Mouse (Mus musculus): Measurements from ENCODE around the gene Gdpgp1.

Gene Gdpgp1

GRCm38 (mm10) chr7:80199851-80200587 lies 32.6 kb upstream of the Gdpgp1 start:
- in situ Hi-C loops (cut with MboI, MseI): no loop called here

GRCm38 (mm10) chr7:80200588-80200945 lies 32.1 kb upstream of the Gdpgp1 start:
- in situ Hi-C loops (cut with MboI, MseI): no loop called here

- in situ Hi-C loops (cut with MboI, MseI): no loop called here
Observed at GRCm38 (mm10) chr7:80200963-80201539, 31.6 kb upstream of the Gdpgp1 start.

- in situ Hi-C loops (cut with MboI, MseI): no loop called here
Observed at GRCm38 (mm10) chr7:80201888-80202540, 30.7 kb upstream of the Gdpgp1 start.

GRCm38 (mm10) chr7:80202961-80203360 lies 29.7 kb upstream of the Gdpgp1 start:
- in situ Hi-C loops (cut with MboI, MseI): no loop called here

- in situ Hi-C loops (cut with MboI, MseI): no loop called here
Observed at GRCm38 (mm10) chr7:80203638-80204096, 29.0 kb upstream of the Gdpgp1 start.

- in situ Hi-C loops (cut with MboI, MseI): no loop called here
Observed at GRCm38 (mm10) chr7:80204362-80204761, 28.3 kb upstream of the Gdpgp1 start.

- in situ Hi-C loops (cut with MboI, MseI): no loop called here
Observed at GRCm38 (mm10) chr7:80204961-80205360, 27.7 kb upstream of the Gdpgp1 start.

- in situ Hi-C loops (cut with MboI, MseI): no loop called here
Observed at GRCm38 (mm10) chr7:80205705-80206589, 26.7 kb upstream of the Gdpgp1 start.

- in situ Hi-C loops (cut with MboI, MseI): no loop called here
Observed at GRCm38 (mm10) chr7:80207314-80207731, 25.3 kb upstream of the Gdpgp1 start.

- in situ Hi-C loops (cut with MboI, MseI): no loop called here
Observed at GRCm38 (mm10) chr7:80208026-80208642, 24.5 kb upstream of the Gdpgp1 start.

GRCm38 (mm10) chr7:80208738-80209430 lies 23.8 kb upstream of the Gdpgp1 start:
- in situ Hi-C loops (cut with MboI, MseI): no loop called here

- in situ Hi-C loops (cut with MboI, MseI): loop anchor here in 1 of 2 experiments (10.0 kb wide), 1 partner anchor 55 kb away; no protein-coding TSS in a partner anchor
Observed at GRCm38 (mm10) chr7:80209669-80210068, 23.0 kb upstream of the Gdpgp1 start.

- in situ Hi-C loops (cut with MboI, MseI): loop anchor here in 1 of 2 experiments (10.0 kb wide), 1 partner anchor 56 kb away; no protein-coding TSS in a partner anchor
Observed at GRCm38 (mm10) chr7:80210982-80211381, 21.7 kb upstream of the Gdpgp1 start.

- in situ Hi-C loops (cut with MboI, MseI): loop anchor here in 1 of 2 experiments (10.0 kb wide), 1 partner anchor 59 kb away; no protein-coding TSS in a partner anchor
Observed at GRCm38 (mm10) chr7:80213604-80214003, 19.1 kb upstream of the Gdpgp1 start.

- in situ Hi-C loops (cut with MboI, MseI): loop anchor here in 1 of 2 experiments (10.0 kb wide), 1 partner anchor 60 kb away; no protein-coding TSS in a partner anchor
Observed at GRCm38 (mm10) chr7:80214459-80214858, 18.2 kb upstream of the Gdpgp1 start.

GRCm38 (mm10) chr7:80215398-80215797 lies 17.3 kb upstream of the Gdpgp1 start:
- in situ Hi-C loops (cut with MboI, MseI): loop anchor here (5.0 to 10.0 kb wide), 2 partner anchors 53 to 61 kb away; no protein-coding TSS in a partner anchor

- in situ Hi-C loops (cut with MboI, MseI): loop anchor here (5.0 to 10.0 kb wide), 2 partner anchors 54 to 62 kb away; no protein-coding TSS in a partner anchor
Observed at GRCm38 (mm10) chr7:80216566-80216965, 16.1 kb upstream of the Gdpgp1 start.

- in situ Hi-C loops (cut with MboI, MseI): loop anchor here (5.0 to 10.0 kb wide), 2 partner anchors 56 to 64 kb away; no protein-coding TSS in a partner anchor
Observed at GRCm38 (mm10) chr7:80218666-80219065, 14.0 kb upstream of the Gdpgp1 start.

- in situ Hi-C loops (cut with MboI, MseI): no loop called here
Observed at GRCm38 (mm10) chr7:80220237-80220797, 12.3 kb upstream of the Gdpgp1 start.

Measured in T-helper 17 cell (primary cell).